Mouse (Mus musculus) liver, adult (tissue): ENCODE measurements around the gene Rabgap1l.

Experiments
- GATA4 ChIP-seq: IDR thresholded peaks from 2 replicates; pipeline ENCODE4 v1.6.1; 2014; ENCODE audit warnings: mild to moderate bottlenecking, low read length; ENCODE audit not compliant: insufficient replicate concordance

The Rabgap1l gene

DNA sequence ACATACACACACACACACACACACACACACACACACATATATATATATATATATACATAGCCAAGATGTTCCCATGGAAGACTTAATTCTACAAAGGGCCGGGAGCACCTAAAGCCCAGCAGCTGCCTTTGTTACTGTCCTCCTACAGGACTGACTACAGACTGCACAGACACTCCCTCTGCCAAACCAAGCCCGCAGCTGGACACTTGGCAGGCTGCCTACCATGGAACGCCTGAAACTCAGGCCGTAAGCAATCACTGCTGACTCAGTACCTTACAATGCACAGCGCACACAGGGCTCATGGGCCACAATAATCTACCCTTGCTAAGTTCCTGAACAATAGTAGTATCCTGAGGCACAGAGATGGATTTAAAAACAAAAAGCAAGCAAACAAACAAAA lies 261.6 kb downstream of the Rabgap1l start:
- no peak for TF ChIP-seq GATA4

DNA sequence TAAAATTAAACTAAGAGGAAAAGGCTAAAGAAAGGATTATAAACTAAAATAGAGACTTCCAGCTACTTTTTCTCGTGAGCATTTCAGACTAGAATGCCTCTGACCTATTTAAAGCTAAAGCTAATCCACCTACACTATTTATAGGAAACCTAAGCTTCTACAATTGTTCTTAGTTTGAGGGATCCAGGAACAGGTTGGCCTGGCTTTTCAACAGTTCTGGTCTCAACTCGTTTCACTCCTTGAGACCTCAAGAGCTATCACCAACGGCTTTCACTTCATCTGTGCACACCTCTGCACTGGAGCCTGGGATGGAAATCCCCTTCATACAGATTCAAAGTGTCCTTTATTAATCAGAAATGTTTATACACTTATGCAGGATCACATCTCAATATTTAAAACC lies 271.1 kb downstream of the Rabgap1l start:
- TF ChIP-seq GATA4 = no peak

DNA sequence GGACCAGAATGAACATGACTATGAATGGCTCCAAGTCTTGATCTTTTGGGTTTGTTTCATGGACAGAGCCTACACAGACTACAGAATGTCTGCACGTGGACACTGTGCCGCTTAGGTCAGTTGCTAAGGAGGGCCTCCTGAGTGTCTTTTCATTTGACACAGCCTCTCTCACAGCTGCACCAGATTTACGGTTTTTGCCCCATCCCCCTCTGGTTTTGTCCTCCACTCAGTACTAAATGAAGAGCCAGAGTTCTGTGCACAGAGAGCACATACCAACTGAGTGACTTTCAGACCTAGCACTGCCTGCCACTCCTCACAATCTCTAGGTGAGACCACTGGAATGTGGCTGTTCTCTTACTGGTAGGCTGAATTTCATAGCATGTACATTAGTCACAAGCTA lies 272.3 kb downstream of the Rabgap1l start:
- no peak for TF ChIP-seq GATA4

DNA sequence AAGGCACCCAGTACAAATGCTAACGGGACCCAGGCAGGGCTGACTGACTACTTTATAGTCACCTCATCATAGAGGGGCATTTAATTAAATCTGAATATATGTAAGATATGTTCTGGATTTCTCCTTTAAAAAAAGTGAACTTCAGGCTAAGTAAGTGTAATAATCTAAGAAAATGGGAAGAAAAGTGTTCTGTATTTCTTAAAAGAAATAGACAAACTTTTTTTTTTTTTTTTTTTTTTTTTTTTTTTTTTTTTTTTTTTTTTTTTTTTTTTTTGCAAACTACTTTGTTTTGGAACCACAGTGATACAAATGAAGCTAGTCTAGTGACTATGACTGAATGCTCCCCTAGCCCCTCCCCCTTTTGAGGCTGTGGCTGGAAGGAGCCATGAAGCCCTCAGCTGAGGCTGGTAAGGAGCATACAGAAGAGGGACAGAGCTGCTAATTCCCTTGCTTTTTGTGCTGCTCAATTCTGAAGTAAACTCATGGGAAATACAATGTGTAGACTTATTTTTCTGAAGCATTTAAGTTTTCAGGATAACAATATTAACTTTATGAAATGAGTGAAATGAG lies 273.0 kb downstream of the Rabgap1l start:
- TF ChIP-seq GATA4 = no peak

DNA sequence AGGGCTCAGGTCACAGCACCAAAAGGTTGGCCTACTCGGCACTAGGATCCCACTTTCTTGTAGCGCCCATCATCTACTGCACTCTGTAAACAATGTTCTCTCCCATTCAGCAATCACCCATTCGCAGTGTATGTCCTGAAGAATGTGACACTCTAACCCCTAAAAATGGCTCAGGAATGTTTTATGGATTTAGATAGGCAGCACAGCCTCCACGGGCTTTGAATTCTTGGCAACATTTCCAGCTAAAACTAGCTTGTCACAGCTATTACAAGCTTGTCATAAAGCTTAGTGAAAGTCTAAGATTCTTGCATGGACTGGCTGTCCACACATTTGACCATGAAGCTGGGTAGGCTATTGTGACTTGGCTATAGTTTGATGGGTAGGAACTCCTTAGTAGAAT lies 274.5 kb downstream of the Rabgap1l start:
- no peak for TF ChIP-seq GATA4

DNA sequence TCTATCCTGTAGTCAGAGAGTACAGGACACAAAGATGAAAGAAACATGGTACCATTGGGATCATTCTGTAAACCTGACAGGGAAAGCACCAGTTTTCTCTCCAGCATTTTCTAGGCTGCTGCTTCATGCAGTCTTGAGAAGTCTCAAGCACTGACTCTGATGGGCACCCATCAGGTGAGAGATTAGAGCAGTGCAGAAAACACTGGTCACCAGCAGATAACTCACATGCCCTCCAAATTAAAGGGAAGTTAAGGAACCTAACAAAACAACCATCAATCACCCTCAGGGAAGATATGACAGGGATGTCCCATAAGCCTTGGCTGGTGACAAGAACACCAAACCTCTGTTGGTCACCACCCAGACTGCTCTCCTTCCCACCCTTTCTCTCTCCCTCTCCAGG lies 285.2 kb downstream of the Rabgap1l start:
- no peak for TF ChIP-seq GATA4

DNA sequence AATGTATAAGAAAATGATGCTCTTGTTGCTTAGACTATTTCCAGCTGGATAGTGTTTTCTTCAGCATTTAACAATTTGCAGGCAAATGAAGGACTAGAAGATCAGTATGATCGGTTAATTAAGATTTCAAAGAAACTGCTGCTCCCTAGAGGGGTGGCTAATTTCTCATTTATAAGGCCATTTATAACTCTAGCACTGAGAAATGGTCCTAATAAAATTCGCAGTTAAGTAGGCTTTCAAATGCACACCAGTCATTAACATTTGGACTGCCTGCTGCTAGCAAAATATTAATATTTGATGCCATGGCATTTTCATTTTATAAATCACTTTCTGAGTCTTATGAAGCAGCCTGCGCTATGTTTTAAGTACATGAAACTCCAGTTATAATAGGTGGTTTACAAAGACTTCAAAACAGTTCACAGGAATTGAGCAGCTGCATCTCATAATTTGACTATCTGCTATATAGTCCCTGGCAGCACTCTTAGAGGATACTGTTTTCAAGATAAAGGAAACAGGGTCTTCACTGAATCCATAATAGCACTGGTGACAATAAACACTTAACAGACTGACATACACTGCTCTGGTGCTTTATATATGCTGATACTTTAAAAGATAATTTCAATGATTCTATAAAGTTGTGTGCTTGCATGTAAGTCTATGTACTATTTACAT lies 296.0 kb downstream of the Rabgap1l start:
- TF ChIP-seq GATA4 = no peak

DNA sequence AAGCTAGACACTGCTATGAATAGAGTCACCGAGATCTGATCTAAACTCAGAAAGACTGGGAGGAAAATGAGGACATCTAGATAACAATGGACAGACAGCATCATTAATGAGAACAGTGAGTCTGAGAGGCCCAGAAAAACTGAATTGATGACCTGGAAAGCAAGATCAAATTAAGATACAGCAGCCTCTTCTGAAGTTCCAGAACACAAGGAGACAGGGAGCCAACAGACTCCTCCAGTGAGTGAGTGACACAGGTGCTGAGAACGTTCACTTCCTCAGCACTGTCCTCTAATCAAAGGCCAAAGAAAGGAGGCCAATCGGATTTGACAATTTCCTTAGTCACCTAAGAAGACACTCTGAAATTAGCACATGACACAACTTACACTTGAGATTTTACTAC lies 307.3 kb downstream of the Rabgap1l start:
- no peak for TF ChIP-seq GATA4

DNA sequence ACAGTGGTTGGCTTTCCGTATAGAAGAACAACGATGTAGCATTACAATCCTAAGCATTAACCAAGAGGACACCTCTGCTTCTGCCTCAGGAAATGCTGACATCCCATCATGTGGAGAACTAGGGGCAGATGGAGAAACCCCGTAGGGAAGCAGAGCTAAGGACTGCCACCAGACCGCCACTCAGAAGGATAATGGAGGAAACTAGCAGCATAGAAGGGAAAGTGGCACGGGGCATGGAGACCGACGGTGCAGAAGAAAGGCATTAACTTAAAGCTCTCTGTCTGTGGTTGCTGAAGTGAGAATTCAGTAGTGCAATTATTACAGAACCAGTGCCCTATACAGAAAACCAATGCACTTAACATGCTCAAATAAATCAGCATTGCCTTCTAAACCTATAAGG lies 308.0 kb downstream of the Rabgap1l start:
- no peak for TF ChIP-seq GATA4

DNA sequence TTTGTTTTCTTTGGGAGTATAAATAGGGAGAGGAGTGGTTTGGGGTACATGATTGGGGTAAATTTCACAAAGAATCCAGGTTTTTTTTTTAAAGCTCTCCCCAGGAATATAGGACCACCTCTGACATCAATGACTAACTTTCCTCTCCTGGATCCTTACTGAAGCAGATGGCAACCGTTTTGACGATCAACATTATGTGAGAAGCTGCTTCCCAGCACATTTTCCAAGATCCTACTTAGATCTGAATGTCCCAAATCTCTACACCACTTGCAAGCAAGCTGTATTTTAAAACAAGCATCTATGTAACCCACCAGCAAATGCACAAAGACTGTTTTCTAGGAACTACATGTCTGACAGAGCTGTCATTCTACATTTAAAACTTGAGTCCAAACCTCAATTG lies 311.4 kb downstream of the Rabgap1l start:
- TF ChIP-seq GATA4 = no peak

DNA sequence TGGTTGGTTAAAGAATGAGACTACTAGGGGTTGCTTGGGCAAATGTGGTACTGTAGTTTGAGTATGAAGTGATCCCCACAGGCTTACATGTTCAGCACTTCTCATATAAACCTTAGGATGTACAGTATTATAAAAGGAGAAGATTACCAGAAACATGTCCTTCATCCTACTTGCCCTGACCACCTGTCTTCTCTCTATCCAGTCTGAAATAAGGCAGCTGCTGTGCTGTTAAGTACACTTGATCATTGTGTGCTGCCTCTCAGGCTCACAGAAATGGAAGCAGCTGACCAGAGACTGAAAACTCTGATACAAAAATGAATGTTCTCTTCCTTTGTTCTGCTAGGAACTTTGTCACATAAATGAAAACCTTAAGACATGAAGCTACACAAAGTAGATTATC lies 325.6 kb downstream of the Rabgap1l start:
- no peak for TF ChIP-seq GATA4

DNA sequence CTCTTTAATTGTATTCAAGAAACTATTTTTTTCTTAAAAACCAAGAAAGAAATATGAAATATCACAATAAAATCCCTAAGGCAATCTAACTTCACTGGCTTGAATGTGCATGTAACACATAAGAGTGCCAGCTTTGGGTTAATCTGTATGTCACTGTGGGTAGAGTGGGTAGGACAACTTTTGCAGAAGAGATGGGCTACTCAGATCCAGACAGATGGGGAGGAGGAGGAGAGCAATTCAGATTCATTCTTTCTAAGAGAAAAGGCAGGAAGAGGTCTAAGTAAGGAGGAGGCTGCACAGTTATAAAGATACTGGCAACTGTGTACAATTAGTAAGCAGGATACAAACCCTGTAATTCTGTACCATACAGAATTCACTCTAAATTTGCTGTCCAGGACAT lies 327.8 kb downstream of the Rabgap1l start:
- TF ChIP-seq GATA4 = no peak

DNA sequence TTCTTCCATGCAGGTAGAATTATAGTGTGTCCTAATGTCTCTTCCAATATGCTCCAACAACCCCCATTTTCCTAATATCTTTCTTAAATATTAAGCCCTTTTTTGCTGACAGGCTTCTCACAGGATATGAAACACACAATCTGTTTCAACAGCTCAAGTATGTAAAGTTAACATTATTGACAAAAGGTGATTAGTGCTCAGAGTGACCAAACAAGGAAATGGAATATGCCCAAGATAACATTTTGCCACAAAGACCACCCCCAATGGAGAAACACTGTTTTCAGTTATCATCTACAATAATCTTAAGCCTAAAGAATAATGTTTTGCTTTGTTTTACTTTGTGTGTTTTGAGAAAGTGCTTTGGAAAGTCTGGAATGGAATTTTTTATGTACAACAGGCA lies 328.9 kb downstream of the Rabgap1l start:
- TF ChIP-seq GATA4 = no peak

DNA sequence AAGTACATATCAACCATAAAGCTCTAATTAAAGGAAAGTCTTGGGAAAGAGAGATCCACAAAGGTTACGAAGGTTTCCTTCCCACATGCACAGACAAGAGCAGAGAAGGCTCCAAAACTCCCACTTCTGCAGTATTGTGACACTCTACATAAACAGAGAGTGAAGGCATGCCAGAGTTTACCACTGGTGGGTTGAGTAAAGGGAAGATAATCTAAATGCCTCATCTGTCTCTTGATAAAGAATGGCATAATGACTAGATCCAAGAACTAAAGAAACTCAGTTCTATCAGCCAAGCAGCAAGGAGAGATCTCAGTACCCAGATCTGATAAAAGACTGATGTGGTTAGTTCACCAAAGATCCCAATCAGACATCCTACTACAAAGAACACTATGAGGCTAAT lies 332.7 kb downstream of the Rabgap1l start:
- TF ChIP-seq GATA4 = no peak

DNA sequence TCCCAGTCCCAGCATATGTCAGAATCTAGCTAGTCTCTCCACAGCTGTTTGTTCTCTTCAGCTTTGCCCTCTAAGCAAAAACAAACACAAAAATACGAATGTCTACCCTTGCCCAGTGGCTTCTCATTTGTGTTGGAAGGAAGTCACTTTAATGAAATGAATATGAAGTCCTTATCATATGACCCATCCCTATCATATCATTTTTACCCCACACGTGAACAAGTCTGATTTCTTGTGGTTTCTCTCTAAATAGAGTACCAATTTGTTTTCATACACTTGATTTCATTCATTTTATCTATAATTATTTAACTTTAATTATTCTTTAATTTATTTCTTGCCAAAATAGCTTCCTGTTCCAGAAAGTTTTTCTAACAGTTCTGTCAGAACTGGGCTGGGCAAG lies 341.3 kb downstream of the Rabgap1l start:
- no peak for TF ChIP-seq GATA4

DNA sequence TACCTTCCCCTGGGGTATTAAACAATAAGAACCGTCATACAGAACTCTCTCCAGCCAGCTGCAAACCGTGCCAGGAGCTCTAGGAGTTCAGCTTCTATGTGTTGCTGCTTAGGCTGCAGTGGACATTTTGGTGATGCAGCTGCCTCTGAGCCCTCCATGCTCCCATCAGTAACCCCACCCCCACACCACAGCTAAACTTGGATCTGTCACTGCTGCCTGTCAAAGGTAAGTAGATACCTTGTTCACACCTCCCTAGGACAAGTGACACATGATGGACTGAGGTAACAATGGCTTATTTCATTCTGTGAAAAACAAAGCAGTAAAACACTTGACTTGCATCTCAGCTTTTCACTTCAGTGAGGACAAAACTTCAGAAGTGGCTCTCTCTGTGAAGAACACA lies 344.3 kb downstream of the Rabgap1l start:
- TF ChIP-seq GATA4 = no peak

DNA sequence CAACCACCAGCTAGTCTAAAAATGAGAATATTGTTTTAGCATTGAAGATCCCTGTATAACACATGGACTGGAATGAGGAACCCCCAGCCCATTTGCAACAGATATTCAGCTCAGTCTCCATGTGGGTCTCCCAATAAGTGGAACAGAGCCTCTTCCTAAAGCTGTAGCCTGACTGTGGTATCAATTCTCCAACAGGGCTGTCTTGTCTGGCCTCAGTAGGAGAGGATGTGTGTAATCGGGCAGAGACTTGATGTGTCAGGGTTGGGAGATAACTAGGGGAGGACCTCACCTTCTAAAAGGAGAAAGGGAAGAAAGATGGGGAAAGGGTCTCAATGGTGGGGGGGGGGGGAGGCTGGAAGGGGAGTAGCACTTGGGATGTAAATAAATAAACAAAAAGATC lies 346.2 kb downstream of the Rabgap1l start:
- TF ChIP-seq GATA4 = no peak
